Mouse (Mus musculus) left cerebral cortex, adult 9 months (tissue): Measurements from ENCODE around the gene Wfdc11.
"Not testable (repeated sequence)": the region's sequence is repeated elsewhere in the genome, so short reads cannot be mapped to it uniquely, and the experiment has no call there.

Experiments used
- DNase-seq, 2 experiments: peaks; one replicate each; pipeline ENCODE4 v3.0.0; 2022; ENCODE audit warnings: low spot score in 2 of 2

Wfdc11 gene

GRCm38 (mm10) chr2:164641129-164641528 is 32.8 kb downstream of the Wfdc11 start:
- DNase-seq, result no peak

- no peak for DNase-seq
Observed at GRCm38 (mm10) chr2:164638696-164639095, 35.2 kb downstream of the Wfdc11 start, which contains the start of gene Wfdc16. Gene Wfdc16, minus strand, starts transcription at chr2:164638796.

DNA sequence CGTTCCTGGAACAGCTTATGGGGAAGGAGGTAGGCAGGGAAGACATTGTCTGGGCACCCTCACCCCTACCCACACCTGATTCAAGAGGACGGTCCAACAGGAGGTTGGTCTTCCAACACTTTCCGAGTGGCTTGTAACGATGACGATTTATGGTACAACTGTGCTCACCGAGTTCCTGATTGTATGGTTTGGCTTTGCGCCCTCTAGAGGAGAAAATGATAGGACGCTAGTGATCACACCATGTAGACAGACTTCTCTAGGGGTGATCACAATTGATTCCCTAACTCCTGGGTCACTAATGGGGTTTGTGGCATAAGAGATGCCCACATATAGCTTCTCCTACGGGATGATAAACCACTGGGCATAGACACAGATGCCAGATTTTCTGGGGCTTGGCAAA is 38.6 kb downstream of the Wfdc11 start:
- no peak for DNase-seq

- no peak for DNase-seq
Observed at GRCm38 (mm10) chr2:164621775-164622174, 52.1 kb downstream of the Wfdc11 start.

GRCm38 (mm10) chr2:164619050-164619449 is 54.8 kb downstream of the Wfdc11 start:
- DNase-seq, result no peak

- no peak for DNase-seq
Observed at GRCm38 (mm10) chr2:164615386-164615785, 58.5 kb downstream of the Wfdc11 start.

GRCm38 (mm10) chr2:164613471-164613870 is 60.4 kb downstream of the Wfdc11 start, which contains the start of the genes Wfdc6b and Wfdc8:
Gene Wfdc6b, plus strand, starts transcription at chr2:164613522.
Gene Wfdc8, minus strand, starts transcription at chr2:164613626.
- not testable (repeated sequence) for DNase-seq
